Mouse (Mus musculus) forebrain, embryonic 14.5 days (tissue): ENCODE measurements around the gene Slc38a10. TPM values are rescaled to one million over a fixed set of nuclear protein-coding genes. Genes with fewer than 3 reads are reported as not detected.

Experiments
- ATAC-seq: fragments of 200-750 bp; cut with Nextera tagmentation; 2 replicates; pipeline ENCODE4 v1.8.0; 2017; ENCODE audit warnings: mild to moderate bottlenecking, moderate library complexity
- DNase-seq: peaks from one replicate; pipeline ENCODE4 v3.0.0-alpha.2; 2015; ENCODE audit warnings: low spot score
- H3K27ac ChIP-seq: fragments of 300-500 bp; sonication (generic); 2 replicates; pipeline ENCODE4 v1.5.1; 2014; ENCODE audit warnings: low read depth, mild to moderate bottlenecking, control low read depth, low read length, moderate library complexity
- H3K27me3 ChIP-seq: fragments of 300-500 bp; sonication (generic); replicated peaks from 2 replicates; pipeline ENCODE4 v1.6.1; 2014; ENCODE audit warnings: low read length, control low read depth, mixed read lengths; ENCODE audit not compliant: control insufficient read depth, insufficient read depth
- H3K36me3 ChIP-seq: fragments of 300-500 bp; sonication (generic); 2 replicates; pipeline ENCODE4 v1.6.1; 2014; ENCODE audit warnings: low read length, control low read depth; ENCODE audit not compliant: control insufficient read depth, insufficient read depth
- H3K4me1 ChIP-seq: fragments of 300-500 bp; sonication (generic); 2 replicates; pipeline ENCODE4 v1.6.1; 2014; ENCODE audit warnings: antibody characterized with exemption, low read length, control low read depth; ENCODE audit not compliant: control insufficient read depth, insufficient read depth
- H3K4me2 ChIP-seq: fragments of 300-500 bp; sonication (generic); 2 replicates; pipeline ENCODE4 v1.6.1; 2014; ENCODE audit warnings: mild to moderate bottlenecking, control low read depth, low read length
- H3K4me3 ChIP-seq: fragments of 300-500 bp; sonication (generic); 2 replicates; pipeline ENCODE4 v1.5.1; 2014; ENCODE audit warnings: low read depth, low read length, control low read depth
- H3K9ac ChIP-seq: fragments of 300-500 bp; sonication (generic); 2 replicates; pipeline ENCODE4 v1.6.1; 2014; ENCODE audit warnings: mild to moderate bottlenecking, low read length, control low read depth, moderate library complexity
- H3K9me3 ChIP-seq: fragments of 300-500 bp; sonication (generic); replicated peaks from 2 replicates; pipeline ENCODE4 v1.6.1; 2016; ENCODE audit warnings: low read length, control low read depth, mixed read lengths; ENCODE audit not compliant: control insufficient read depth
- WGBS: fragments of 180-500 bp; shearing (Covaris S2); extraction: QIAGEN DNeasy Blood & Tissue Kit; methylation state at CpG from one replicate; pipeline ENCODE4 v1.1.7; 2014; 5-methylcytosine and 5-hydroxymethylcytosine counted together
- polyA plus RNA-seq: library from polyadenylated mRNA; unstranded; fragments of >200 nt; fragmentation: Nextera tagmentation; extraction: Ambion mirVana; gene quantifications from 2 replicates; pipeline ENCODE4 v1.2.1, GENCODE M21; 2014

Gene Slc38a10
- polyA plus RNA-seq, 1 experiment from 2014 or later = 53.6 TPM

GRCm38 (mm10) chr11:120119936-120120541 is 31.1 kb downstream of the Slc38a10 start:
- H3K4me2 ChIP-seq = no peak overlapping the region
- H3K9ac ChIP-seq = no peak overlapping the region
- ATAC-seq (no peak), DNase-seq (peak; percentile 29)
- H3K27me3 ChIP-seq = no peaks in the 10 kb centered on the region
- peaks cover 6% of the 10 kb centered on the region; the same call in 1 of the 2 replicates for H3K4me1 ChIP-seq
- no peak overlapping the region for H3K27ac ChIP-seq
- H3K4me3 ChIP-seq = no peak overlapping the region
- 84% methylated on average over 10 of the region's 10 CpGs for WGBS
- no peaks in the 10 kb centered on the region for H3K9me3 ChIP-seq
- H3K36me3 ChIP-seq = peaks cover 50% of the 10 kb centered on the region

- DNase-seq = no peak
- Histone ChIP-seq H3K4me2 (no peak overlapping the region), H3K36me3 (peaks cover 49% of the 10 kb centered on the region), H3K4me3 (no peak overlapping the region), H3K27ac (no peak overlapping the region), H3K4me1 (peaks cover 6% of the 10 kb centered on the region; the same call in 1 of the 2 replicates), H3K9me3 (no peaks in the 10 kb centered on the region), H3K27me3 (no peaks in the 10 kb centered on the region), H3K9ac (no peak overlapping the region)
- WGBS = 92% methylated on average over 7 of the region's 7 CpGs
- ATAC-seq = no peak
Measured at GRCm38 (mm10) chr11:120119108-120119507, 32.0 kb downstream of the Slc38a10 start.

GRCm38 (mm10) chr11:120117626-120118025 is 33.5 kb downstream of the Slc38a10 start:
- no peak for ATAC-seq
- Histone ChIP-seq H3K27ac (no peak overlapping the region), H3K9me3 (no peaks in the 10 kb centered on the region), H3K4me1 (peaks cover 6% of the 10 kb centered on the region; the same call in 1 of the 2 replicates), H3K36me3 (peaks cover 43% of the 10 kb centered on the region), H3K4me3 (no peak overlapping the region), H3K4me2 (no peak overlapping the region), H3K9ac (no peak overlapping the region), H3K27me3 (no peaks in the 10 kb centered on the region)
- no peak for DNase-seq
- 84% methylated on average over 2 of the region's 2 CpGs for WGBS

GRCm38 (mm10) chr11:120114488-120115215 is 36.5 kb downstream of the Slc38a10 start:
- Histone ChIP-seq H3K27ac (no peak overlapping the region), H3K4me3 (no peak overlapping the region), H3K4me2 (no peak overlapping the region), H3K9me3 (no peaks in the 10 kb centered on the region), H3K36me3 (peaks cover 45% of the 10 kb centered on the region), H3K9ac (no peak overlapping the region), H3K27me3 (no peaks in the 10 kb centered on the region), H3K4me1 (no peaks in the 10 kb centered on the region)
- DNase-seq (no peak), ATAC-seq (no peak)
- 95% methylated on average over 21 of the region's 21 CpGs for WGBS

GRCm38 (mm10) chr11:120112136-120112535 is 39.0 kb downstream of the Slc38a10 start:
- no peaks in the 10 kb centered on the region for H3K27me3 ChIP-seq
- H3K36me3 ChIP-seq = peaks cover 43% of the 10 kb centered on the region; the same call in 1 of the 2 replicates
- no peak for DNase-seq
- ATAC-seq = no peak
- no peak overlapping the region for H3K4me3 ChIP-seq
- H3K4me1 ChIP-seq = no peaks in the 10 kb centered on the region
- no peaks in the 10 kb centered on the region for H3K9me3 ChIP-seq
- 95% methylated on average over 4 of the region's 4 CpGs for WGBS
- H3K27ac ChIP-seq = no peak overlapping the region
- no peak overlapping the region; the same call in 1 of the 2 replicates for H3K9ac ChIP-seq
- no peak overlapping the region for H3K4me2 ChIP-seq

- Histone ChIP-seq H3K4me1 (no peaks in the 10 kb centered on the region), H3K9me3 (no peaks in the 10 kb centered on the region), H3K4me3 (no peak overlapping the region), H3K27me3 (no peaks in the 10 kb centered on the region), H3K4me2 (no peak overlapping the region), H3K36me3 (peaks cover 46% of the 10 kb centered on the region), H3K27ac (no peak overlapping the region), H3K9ac (0 out of 2 replicates have a peak overlapping the region, but pooled peaks have one; percentile 2)
- ATAC-seq = peak; percentile 48
- peak; percentile 85 for DNase-seq
- 5% methylated on average over 2 of the region's 2 CpGs for WGBS
Measured at GRCm38 (mm10) chr11:120111033-120111432, 40.1 kb downstream of the Slc38a10 start.

GRCm38 (mm10) chr11:120110554-120110953 is 40.6 kb downstream of the Slc38a10 start:
- no peak for DNase-seq
- no peak overlapping the region for H3K27ac ChIP-seq
- WGBS = 74% methylated on average over 7 of the region's 7 CpGs
- no peak overlapping the region for H3K4me3 ChIP-seq
- H3K4me2 ChIP-seq = no peak overlapping the region
- H3K9ac ChIP-seq = 0 out of 2 replicates have a peak overlapping the region, but pooled peaks have one; percentile 2
- H3K4me1 ChIP-seq = no peaks in the 10 kb centered on the region
- no peaks in the 10 kb centered on the region for H3K27me3 ChIP-seq
- H3K9me3 ChIP-seq = no peaks in the 10 kb centered on the region
- peaks cover 50% of the 10 kb centered on the region for H3K36me3 ChIP-seq
- peak; percentile 32; the same call in 1 of the 2 replicates for ATAC-seq

GRCm38 (mm10) chr11:120109558-120110210 is 41.5 kb downstream of the Slc38a10 start:
- Histone ChIP-seq H3K27ac (no peak overlapping the region), H3K4me3 (no peak overlapping the region), H3K9ac (no peak overlapping the region), H3K9me3 (no peaks in the 10 kb centered on the region), H3K4me1 (no peaks in the 10 kb centered on the region), H3K27me3 (no peaks in the 10 kb centered on the region), H3K36me3 (peaks cover 53% of the 10 kb centered on the region), H3K4me2 (no peak overlapping the region)
- WGBS = 63% methylated on average over 14 of the region's 14 CpGs
- DNase-seq = no peak
- ATAC-seq = no peak
